Mouse (Mus musculus) liver (tissue): ENCODE results near the gene Adamts16.
"Not testable (repeated sequence)": the region's sequence is repeated elsewhere in the genome, so short reads cannot be mapped to it uniquely, and the experiment has no call there.

Experiments
- DNase-seq: peaks from one replicate; pipeline ENCODE4 v3.0.0-alpha.2; 2020; ENCODE audit warnings: mixed read lengths

Gene Adamts16

GRCm38 (mm10) chr13:70841421-70841904, at the start of gene Adamts16:
Adamts16 (minus strand) TSS chr13:70841811.
- no peak for DNase-seq

- no peak for DNase-seq
Measured at GRCm38 (mm10) chr13:70887136-70887535, 45.5 kb upstream of the Adamts16 start.

- DNase-seq: no peak
Measured at GRCm38 (mm10) chr13:70885006-70885405, 43.4 kb upstream of the Adamts16 start.

- DNase-seq: peak; percentile 46
Measured at GRCm38 (mm10) chr13:70883891-70884890, 42.6 kb upstream of the Adamts16 start.

- not testable (repeated sequence) for DNase-seq
Measured at GRCm38 (mm10) chr13:70879971-70880370, 38.4 kb upstream of the Adamts16 start.

GRCm38 (mm10) chr13:70877550-70877913, 35.9 kb upstream of the Adamts16 start:
- no peak for DNase-seq

GRCm38 (mm10) chr13:70876648-70877549, 35.3 kb upstream of the Adamts16 start:
- no peak for DNase-seq

GRCm38 (mm10) chr13:70875411-70875949, 33.9 kb upstream of the Adamts16 start:
- no peak for DNase-seq

GRCm38 (mm10) chr13:70874741-70875140, 33.1 kb upstream of the Adamts16 start:
- no peak for DNase-seq

GRCm38 (mm10) chr13:70873851-70874250, 32.2 kb upstream of the Adamts16 start:
- not testable (repeated sequence) for DNase-seq

GRCm38 (mm10) chr13:70871049-70871448, 29.4 kb upstream of the Adamts16 start:
- DNase-seq: no peak

GRCm38 (mm10) chr13:70866971-70867625, 25.5 kb upstream of the Adamts16 start:
- no peak for DNase-seq

- DNase-seq: no peak
Measured at GRCm38 (mm10) chr13:70865867-70866266, 24.3 kb upstream of the Adamts16 start.

GRCm38 (mm10) chr13:70862162-70862908, 20.7 kb upstream of the Adamts16 start:
- DNase-seq: no peak

- DNase-seq: no peak
Measured at GRCm38 (mm10) chr13:70853601-70854000, 12.0 kb upstream of the Adamts16 start.

GRCm38 (mm10) chr13:70846933-70847332, 5.3 kb upstream of the Adamts16 start:
- DNase-seq: no peak

GRCm38 (mm10) chr13:70845526-70845925, 3.9 kb upstream of the Adamts16 start:
- DNase-seq: no peak

GRCm38 (mm10) chr13:70842126-70842525, 515 bp upstream of the Adamts16 start:
- DNase-seq: no peak

GRCm38 (mm10) chr13:70840161-70840560, 1.4 kb downstream of the Adamts16 start:
- peak; percentile 60 for DNase-seq

GRCm38 (mm10) chr13:70837571-70837970, 4.0 kb downstream of the Adamts16 start:
- no peak for DNase-seq

- no peak for DNase-seq
Measured at GRCm38 (mm10) chr13:70836246-70836645, 5.4 kb downstream of the Adamts16 start.
